Mouse (Mus musculus) heart, adult 2 months (tissue): ENCODE data around the gene Tnfsfm13. TPM values are rescaled to one million over a fixed set of nuclear protein-coding genes. Genes with fewer than 3 reads are reported as not detected.

Source experiments
- DNase-seq, 2 experiments: peaks; one replicate each; pipeline ENCODE4 v3.0.0; 2021
- H3K27ac ChIP-seq: fragments of 200-600 bp; 2 replicates; pipeline ENCODE4 v1.8.1; 2022
- H3K27me3 ChIP-seq: fragments of 200-500 bp; 2 replicates; pipeline ENCODE4 v1.6.1; 2012; ENCODE audit warnings: mild to moderate bottlenecking, low read length, inconsistent platforms, mixed read lengths; ENCODE audit not compliant: control insufficient read depth, insufficient read depth
- H3K36me3 ChIP-seq: fragments of 200-500 bp; 2 replicates; pipeline ENCODE4 v1.6.1; 2012; ENCODE audit warnings: low read length, inconsistent platforms; ENCODE audit not compliant: control insufficient read depth, insufficient read depth
- H3K4me1 ChIP-seq: fragments of 200-500 bp; 2 replicates; pipeline ENCODE4 v1.6.1; 2011; ENCODE audit warnings: low read length; ENCODE audit not compliant: control insufficient read depth, insufficient read depth
- H3K4me3 ChIP-seq: fragments of 200-600 bp; 2 replicates; pipeline ENCODE4 v1.8.1; 2022
- H3K79me2 ChIP-seq: fragments of 200-500 bp; replicated peaks from 2 replicates; pipeline ENCODE4 v1.6.1; 2012; ENCODE audit warnings: mild to moderate bottlenecking, inconsistent platforms, low read length, moderate library complexity, mixed read lengths; ENCODE audit not compliant: control insufficient read depth, insufficient read depth
- H3K9ac ChIP-seq: fragments of 200-500 bp; 2 replicates; pipeline ENCODE4 v1.6.1; 2012; ENCODE audit warnings: low read depth, mild to moderate bottlenecking, control low read depth, inconsistent platforms, low read length, mixed read lengths
- CTCF ChIP-seq: fragments of 200-600 bp; IDR thresholded peaks from 2 replicates; pipeline ENCODE4 v1.8.1; 2022; ENCODE audit warnings: antibody characterized with exemption, mild to moderate bottlenecking, moderate library complexity
- EP300 ChIP-seq: fragments of 200-500 bp; IDR thresholded peaks from 2 replicates; pipeline ENCODE4 v1.6.1; 2011; ENCODE audit warnings: low read depth, low read length, control low read depth; ENCODE audit not compliant: insufficient read depth
- POLR2A ChIP-seq: fragments of 200-500 bp; IDR thresholded peaks from 2 replicates; pipeline ENCODE4 v1.6.1; 2011; ENCODE audit warnings: mild to moderate bottlenecking, low read depth, low read length, control low read depth; ENCODE audit not compliant: insufficient read depth
- WGBS: fragments of 180-500 bp; shearing (Covaris S2); methylation state at CpG from one replicate; pipeline ENCODE4 v1.1.7; 2018; 5-methylcytosine and 5-hydroxymethylcytosine counted together
- intact Hi-C: fragments of 180-260 bp; cut with DNase I; formaldehyde crosslinking; loops from one replicate; pipeline ENCODE4 v1.15.1; 2025
- polyA plus RNA-seq: library from polyadenylated mRNA; depleted of rRNA; stranded (reverse); fragments of >200 nt; gene quantifications from 2 replicates; pipeline ENCODE4 v1.2.3, GENCODE M21; 2012
- total RNA-seq, 2 experiments: library from RNA; stranded (reverse); gene quantifications; 2 replicates each; pipeline ENCODE4 v1.2.3; 2021

The Tnfsfm13 gene
- total and polyA plus RNA-seq, 3 experiments, result 2.8 to 3.7 (median 3.2) TPM

DNA sequence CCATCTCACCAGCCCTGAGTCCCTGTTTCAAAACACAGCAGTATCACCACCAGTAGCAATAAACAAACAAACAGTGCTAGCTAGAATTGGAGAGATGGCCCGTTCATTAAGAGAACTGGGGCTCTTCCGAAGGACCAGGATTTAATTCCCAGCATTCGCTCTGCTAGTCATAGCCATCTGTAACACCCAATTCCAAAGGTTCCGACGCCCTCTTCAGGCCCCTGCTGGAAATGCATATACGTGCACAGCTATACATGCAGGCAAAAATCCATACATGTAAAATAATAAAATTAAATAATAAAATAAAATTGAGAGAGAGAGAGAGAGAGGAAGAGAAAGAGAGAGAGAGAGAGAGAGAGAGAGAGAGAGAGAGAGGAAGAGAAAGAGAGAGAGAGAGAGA, 23.5 kb upstream of the Tnfsfm13 start:
- Histone ChIP-seq H3K27me3 (no peaks in the 10 kb centered on the region), H3K27ac (no peak overlapping the region), H3K4me1 (no peaks in the 10 kb centered on the region; the same call in 1 of the 2 replicates), H3K4me3 (no peak overlapping the region), H3K36me3 (no peaks in the 10 kb centered on the region), H3K9ac (no peak overlapping the region), H3K79me2 (no peaks in the 10 kb centered on the region)
- WGBS, result 69% methylated on average over 6 of the region's 6 CpGs
- intact Hi-C loops, result no loop called here
- TF ChIP-seq EP300, result no peak
- peak; percentile 32 for TF ChIP-seq CTCF
- DNase-seq, result no peak

DNA sequence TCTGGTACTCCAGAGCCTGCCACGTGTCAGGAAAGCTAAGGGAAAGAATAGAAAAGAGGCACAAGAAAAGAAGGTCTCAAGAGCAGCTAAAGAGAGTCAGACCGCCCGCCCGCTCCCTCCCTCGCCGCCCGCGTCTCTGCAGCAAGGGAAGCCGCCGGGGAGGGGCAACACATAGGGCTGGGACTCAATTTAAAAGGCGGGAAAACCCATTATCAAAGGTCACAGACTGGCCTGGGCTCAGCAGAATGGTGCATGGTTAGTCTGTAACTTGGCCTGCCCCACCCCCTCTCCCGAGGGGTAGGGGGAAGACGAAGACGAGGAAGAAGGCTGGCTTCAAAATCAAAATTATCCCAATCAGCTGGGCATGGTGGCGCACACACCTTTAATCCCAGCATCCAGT, 22.8 kb upstream of the Tnfsfm13 start:
- Histone ChIP-seq H3K27ac (no peak overlapping the region), H3K27me3 (no peaks in the 10 kb centered on the region), H3K4me1 (no peaks in the 10 kb centered on the region; the same call in 1 of the 2 replicates), H3K4me3 (no peak overlapping the region), H3K36me3 (no peaks in the 10 kb centered on the region), H3K9ac (no peak overlapping the region), H3K79me2 (no peaks in the 10 kb centered on the region)
- 47% methylated on average over 15 of the region's 15 CpGs for WGBS
- DNase-seq, result no peak
- intact Hi-C loops, result no loop called here
- TF ChIP-seq EP300, result no peak
- TF ChIP-seq POLR2A, result no peak
- no peak for TF ChIP-seq CTCF

- no peak overlapping the region for H3K9ac ChIP-seq
- intact Hi-C loops, result no loop called here
- TF ChIP-seq CTCF (no peak), EP300 (no peak), POLR2A (no peak)
Observed at GRCm38 (mm10) chr11:69716953-69717352, 21.1 kb upstream of the Tnfsfm13 start.

GRCm38 (mm10) chr11:69715929-69716328, 20.0 kb upstream of the Tnfsfm13 start:
- Histone ChIP-seq H3K27me3 (no peaks in the 10 kb centered on the region), H3K4me1 (no peaks in the 10 kb centered on the region; the same call in 1 of the 2 replicates), H3K27ac (no peak overlapping the region), H3K36me3 (no peaks in the 10 kb centered on the region), H3K79me2 (no peaks in the 10 kb centered on the region), H3K9ac (no peak overlapping the region), H3K4me3 (no peak overlapping the region)
- TF ChIP-seq POLR2A (no peak), CTCF (no peak)
- 28% methylated on average over 5 of the region's 5 CpGs for WGBS
- intact Hi-C loops, result loop anchor here (2.0 kb wide), 1 partner anchor 33 kb away; the partner anchor contains the start of gene Senp3
- peak in 1 of 2 experiments; percentile 38 for DNase-seq

More at GRCm38 (mm10) chr11:69716953-69717352, 21.1 kb upstream of the Tnfsfm13 start:
- no peak overlapping the region for H3K27ac ChIP-seq
- no peaks in the 10 kb centered on the region for H3K79me2 ChIP-seq
- H3K27me3 ChIP-seq, result no peaks in the 10 kb centered on the region
- 78% methylated on average over 4 of the region's 4 CpGs for WGBS
- DNase-seq, result no peak
- no peak overlapping the region for H3K4me3 ChIP-seq
- H3K4me1 ChIP-seq, result no peaks in the 10 kb centered on the region; the same call in 1 of the 2 replicates
- H3K36me3 ChIP-seq, result no peaks in the 10 kb centered on the region

- H3K27ac ChIP-seq, result no peak overlapping the region
- intact Hi-C loops, result loop anchor here (2.0 kb wide), 1 partner anchor 33 kb away; the partner anchor contains the start of gene Senp3
- no peaks in the 10 kb centered on the region for H3K36me3 ChIP-seq
- no peak overlapping the region for H3K9ac ChIP-seq
- WGBS, result 58% methylated on average over 9 of the region's 9 CpGs
- peak in 1 of 2 experiments; percentile 56 for DNase-seq
- no peaks in the 10 kb centered on the region; the same call in 1 of the 2 replicates for H3K4me1 ChIP-seq
- H3K27me3 ChIP-seq, result no peaks in the 10 kb centered on the region
- peak; percentile 78 for TF ChIP-seq CTCF
- no peak for TF ChIP-seq POLR2A
- no peaks in the 10 kb centered on the region for H3K79me2 ChIP-seq
- no peak overlapping the region for H3K4me3 ChIP-seq
Observed at GRCm38 (mm10) chr11:69715482-69715881, 19.6 kb upstream of the Tnfsfm13 start.

DNA sequence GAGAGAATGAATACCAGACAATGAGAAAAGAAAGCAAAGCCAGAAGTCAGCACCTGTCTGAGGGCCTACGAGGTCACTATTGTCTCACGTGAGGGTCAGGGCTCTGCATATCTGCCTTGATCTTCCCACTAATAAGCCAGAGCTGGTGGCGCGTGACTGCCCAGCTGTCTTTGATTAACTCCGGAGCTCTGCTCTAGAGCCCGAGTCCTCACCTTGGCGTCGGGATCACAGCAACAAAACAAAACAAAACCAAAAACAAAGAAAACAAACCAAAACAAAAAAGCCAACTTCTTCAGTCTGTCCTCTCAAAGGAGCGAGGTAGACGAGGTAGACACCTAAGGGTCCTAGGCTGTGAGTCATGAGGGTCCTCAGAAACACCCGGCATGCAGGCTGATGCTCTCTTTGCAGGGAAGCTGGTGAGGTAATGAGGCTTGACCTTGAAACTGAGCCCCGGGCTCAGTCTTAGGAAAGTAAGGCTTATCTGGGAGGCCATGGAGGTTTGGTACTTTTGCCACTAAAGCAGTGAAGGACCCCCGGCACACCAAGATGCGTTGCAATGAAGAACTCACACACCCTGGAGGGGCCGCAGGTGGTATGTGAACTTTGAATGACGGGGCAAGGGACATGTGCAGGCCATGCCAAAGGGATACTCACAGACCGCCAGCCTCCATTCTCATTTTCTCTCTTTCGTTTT, 18.9 kb upstream of the Tnfsfm13 start:
- Histone ChIP-seq H3K4me3 (no peak overlapping the region), H3K4me1 (no peaks in the 10 kb centered on the region; the same call in 1 of the 2 replicates), H3K27me3 (no peaks in the 10 kb centered on the region), H3K36me3 (no peaks in the 10 kb centered on the region), H3K9ac (no peak overlapping the region), H3K27ac (no peak overlapping the region), H3K79me2 (no peaks in the 10 kb centered on the region)
- intact Hi-C loops, result loop anchor here (2.0 kb wide), 1 partner anchor 32 kb away; the partner anchor contains the start of gene Senp3
- WGBS, result 75% methylated on average over 18 of the region's 18 CpGs
- TF ChIP-seq EP300 (no peak), CTCF (no peak), POLR2A (no peak)
- no peak for DNase-seq
